ENCODE assay signal across 10 mouse cellular contexts in the genomic region with DNA sequence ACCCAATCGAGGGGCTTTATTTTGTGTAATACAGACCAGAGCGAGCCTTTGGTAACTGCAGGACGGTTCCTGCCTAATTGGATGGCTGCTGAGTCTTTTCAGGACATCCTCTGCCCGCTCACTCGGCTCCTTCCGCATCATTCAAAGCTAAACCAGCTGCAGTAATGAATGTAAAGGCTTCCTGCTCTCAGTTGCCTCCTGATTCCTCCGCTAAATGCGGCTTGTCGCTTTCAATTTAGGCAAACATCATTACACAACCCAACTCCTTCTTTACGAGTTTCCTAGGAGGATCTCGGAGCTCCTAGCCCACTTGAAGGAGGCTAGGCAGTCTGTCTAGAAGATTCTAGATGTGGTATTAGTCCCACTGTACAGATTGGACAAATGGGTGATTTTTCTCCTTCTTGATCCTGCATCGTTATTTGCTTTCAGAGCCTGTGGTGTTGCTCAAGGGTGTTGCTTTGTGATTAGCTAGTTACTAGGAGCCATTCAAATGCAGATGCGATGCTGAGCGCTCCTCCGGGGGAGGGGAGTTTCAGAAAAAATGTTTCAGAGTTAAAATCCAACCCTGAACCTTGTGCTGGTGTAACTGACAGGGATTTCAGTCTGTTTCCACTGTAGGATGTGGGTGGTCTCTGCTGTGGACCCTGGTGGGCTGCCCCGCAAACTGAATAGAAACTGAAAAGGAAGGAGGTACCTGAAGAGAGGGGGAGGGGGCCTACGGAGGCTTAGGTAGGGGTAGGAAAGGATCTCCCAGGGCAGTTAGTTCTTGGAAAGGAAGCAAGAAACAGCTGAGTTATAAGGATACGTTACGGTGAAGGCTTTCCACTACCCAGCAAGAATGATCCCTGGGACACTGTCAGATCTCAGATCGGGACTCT. TPM values are rescaled to one million over a fixed set of nuclear protein-coding genes. Genes with fewer than 3 reads are reported as not detected.
DNase-seq lines count a peak whose midpoint lies in the region; ATAC-seq and TF ChIP-seq lines count a peak whose summit lies in the region.
"Had no signal": no experiment of that assay in that cellular context is flagged by ENCODE, and none has a peak within 500 bp of the region (broad histone marks: within the 10 kb centered on the region; RNA-seq: fewer than 3 reads in every experiment).

No protein-coding gene starts in this region.

- peaks cover 15% of the 10 kb centered on the region; the same call in 1 of the 2 replicates for H3K27me3 ChIP-seq in heart, postnatal 0 days (ENCODE audit: control insufficient read depth, insufficient read depth, low read length)
- no peaks in the 10 kb centered on the region; the same call in 1 of the 2 replicates for H3K27me3 ChIP-seq in forebrain, postnatal 0 days (ENCODE audit: insufficient read depth, low read length)
- peaks cover 19% of the 10 kb centered on the region for H3K27me3 ChIP-seq in midbrain, embryonic 14.5 days (ENCODE audit: control insufficient read depth, insufficient read depth, low read length)

- H3K36me3 ChIP-seq in heart, postnatal 0 days (replicated peaks; ENCODE audit: control insufficient read depth, insufficient read depth, low read length), result no peaks in the 10 kb centered on the region
- no peaks in the 10 kb centered on the region for H3K36me3 ChIP-seq in forebrain, postnatal 0 days (ENCODE audit: insufficient read depth)
- H3K36me3 ChIP-seq in midbrain, embryonic 14.5 days (ENCODE audit: control insufficient read depth, insufficient read depth, low read length), result no peaks in the 10 kb centered on the region
- H3K36me3 ChIP-seq: G1E had no signal

- ATAC-seq in heart, postnatal 0 days (ENCODE audit: insufficient read depth, low read depth), result no peak
- ATAC-seq in forebrain, postnatal 0 days, result peak; percentile 62
- ATAC-seq in midbrain, embryonic 14.5 days (ENCODE audit: low FRiP score, low TSS enrichment), result no peak

- H3K27ac ChIP-seq in heart, postnatal 0 days (ENCODE audit: low read depth), result no peak overlapping the region
- H3K27ac ChIP-seq in forebrain, postnatal 0 days (ENCODE audit: low read depth, low read length), result no peak overlapping the region
- H3K27ac ChIP-seq in midbrain, embryonic 14.5 days (replicated peaks; ENCODE audit: low read depth, low read length), result no peak overlapping the region

- H3K4me2 ChIP-seq in heart, postnatal 0 days (ENCODE audit: low read depth, low read length), result peak overlapping the region; percentile 30
- H3K4me2 ChIP-seq in forebrain, postnatal 0 days (ENCODE audit: low read depth), result peak overlapping the region; percentile 14
- peak overlapping the region; percentile 33 for H3K4me2 ChIP-seq in midbrain, embryonic 14.5 days (ENCODE audit: low read length)

- no peaks in the 10 kb centered on the region for H3K4me1 ChIP-seq in heart, postnatal 0 days (ENCODE audit: control insufficient read depth, insufficient read depth)
- peaks cover 6% of the 10 kb centered on the region for H3K4me1 ChIP-seq in forebrain, postnatal 0 days (ENCODE audit: insufficient read depth)
- H3K4me1 ChIP-seq in midbrain, embryonic 14.5 days (ENCODE audit: control insufficient read depth, insufficient read depth, low read length), result peaks cover 19% of the 10 kb centered on the region

- 12% methylated on average over 20 of the region's 20 CpGs for WGBS in heart, postnatal 0 days
- 5% methylated on average over 20 of the region's 20 CpGs for WGBS in forebrain, postnatal 0 days
- 6% methylated on average over 20 of the region's 20 CpGs for WGBS in midbrain, embryonic 14.5 days

- no peak for TF ChIP-seq EP300 in heart, postnatal 0 days (IDR thresholded peaks at IDR 0.05; ENCODE audit: low read depth)

- no peak overlapping the region for H3K9ac ChIP-seq in heart, postnatal 0 days (replicated peaks; ENCODE audit: low read depth, low read length)
- H3K9ac ChIP-seq in forebrain, postnatal 0 days, result no peak overlapping the region
- no peak overlapping the region for H3K9ac ChIP-seq in midbrain, embryonic 14.5 days (replicated peaks; ENCODE audit: low read length)

- DNase-seq in heart, postnatal 0 days (ENCODE audit: low spot score), result no peak
- DNase-seq in heart, adult 8-10 months (ENCODE audit: low spot score), result no peak
- peak; percentile 22 for DNase-seq in WW6 (ENCODE audit: low read depth, low spot score)
- peak; percentile 37 for DNase-seq in forebrain, postnatal 0 days
- DNase-seq in midbrain, embryonic 14.5 days, result peak; percentile 58
- DNase-seq in testis, postnatal 10 days (ENCODE audit: low spot score), result no peak
- DNase-seq in adipocyte (ENCODE audit: low spot score), result no peak
- DNase-seq in layer of hippocampus, postnatal 36 days, result no peak
- DNase-seq: cerebellum, adult 8-10 months had no signal

- peak overlapping the region; percentile 17; the same call in 1 of the 2 replicates for H3K4me3 ChIP-seq in heart, postnatal 0 days (ENCODE audit: low read depth, low read length)
- 0 out of 2 replicates have a peak overlapping the region, but pooled peaks have one; percentile 0 for H3K4me3 ChIP-seq in forebrain, postnatal 0 days (ENCODE audit: low read depth, low read length)
- H3K4me3 ChIP-seq in midbrain, embryonic 14.5 days (replicated peaks; ENCODE audit: low read depth, low read length), result no peak overlapping the region

- TF ChIP-seq CTCF in heart, postnatal 0 days (IDR thresholded peaks at IDR 0.05; ENCODE audit: low read depth), result no peak
- no peak for TF ChIP-seq CTCF in forebrain, postnatal 0 days (IDR thresholded peaks at IDR 0.05; ENCODE audit: low read depth)

- no peaks in the 10 kb centered on the region for H3K9me3 ChIP-seq in heart, postnatal 0 days (replicated peaks; ENCODE audit: control insufficient read depth, low read length)
- no peaks in the 10 kb centered on the region for H3K9me3 ChIP-seq in forebrain, postnatal 0 days (ENCODE audit: low read length)
- no peaks in the 10 kb centered on the region for H3K9me3 ChIP-seq in midbrain, embryonic 14.5 days (ENCODE audit: control insufficient read depth, low read length)

RNA-seq across cellular contexts. Expression of gene Cryz, which starts 48.7 kb away (rescaled TPM):
- total RNA-seq in heart, postnatal 0 days (2014; rRNA removed; ENCODE audit: low replicate concordance), result 15.4 and 46.2 TPM in 2 replicates
- polyA plus RNA-seq in heart, postnatal 0 days (2015; fragmentation: Nextera tagmentation; extraction: Ambion mirVana), result 9.0 and 10.3 TPM in 2 replicates
- total RNA-seq in heart, adult 8-10 months (2022), result 10 to 100 TPM; 14.7 to 20.0 (median 16.6) TPM
- 11.6 and 15.0 TPM in 2 replicates for total RNA-seq in forebrain, postnatal 0 days (2014; rRNA removed)
- polyA plus RNA-seq in forebrain, postnatal 0 days (2015; fragmentation: Nextera tagmentation; extraction: Ambion mirVana), result 11.5 and 13.9 TPM in 2 replicates
- 10.7 and 13.9 TPM in 2 replicates for polyA plus RNA-seq in midbrain, embryonic 14.5 days (2014; fragmentation: Nextera tagmentation; extraction: Ambion mirVana)
- total RNA-seq in layer of hippocampus, postnatal 36 days (2021), result 10 to 100 TPM; 16.5 to 20.2 TPM

RNA-seq across cellular contexts. Expression of gene Tyw3, which starts 49.1 kb away (rescaled TPM):
- total RNA-seq in heart, postnatal 0 days (2014; rRNA removed; ENCODE audit: low replicate concordance), result 8.5 and 11.7 TPM in 2 replicates
- polyA plus RNA-seq in heart, postnatal 0 days (2015; fragmentation: Nextera tagmentation; extraction: Ambion mirVana), result 6.1 and 6.6 TPM in 2 replicates
- total RNA-seq in heart, adult 8-10 months (2022), result 1 to 10 TPM; 3.3 to 5.0 (median 4.0) TPM
- 13.8 and 13.9 TPM in 2 replicates for total RNA-seq in forebrain, postnatal 0 days (2014; rRNA removed)
- 8.1 and 8.5 TPM in 2 replicates for polyA plus RNA-seq in forebrain, postnatal 0 days (2015; fragmentation: Nextera tagmentation; extraction: Ambion mirVana)
- 13.5 and 14.3 TPM in 2 replicates for polyA plus RNA-seq in midbrain, embryonic 14.5 days (2014; fragmentation: Nextera tagmentation; extraction: Ambion mirVana)
- total RNA-seq in layer of hippocampus, postnatal 36 days (2021), result 10 to 100 TPM; 14.0 to 14.2 TPM

Comparison
In these comparisons a context has a peak if more than half of its experiments do, and no peak if none do; other contexts are left out.
1. DNase-seq: peak in WW6 (single experiment), forebrain, postnatal 0 days (single experiment) and midbrain, embryonic 14.5 days (single experiment); none in heart, postnatal 0 days (single experiment), heart, adult 8-10 months (single experiment), testis, postnatal 10 days (single experiment), adipocyte (single experiment) and layer of hippocampus, postnatal 36 days (0 of 2).
2. Peak in every context shown above with its lines, with median percentiles within 50 percentile points of each other: H3K4me2 ChIP-seq.